Mouse (Mus musculus) lung, embryonic 16.5 days (tissue): ENCODE results near the gene Tph2. TPM values are rescaled to one million over a fixed set of nuclear protein-coding genes. Genes with fewer than 3 reads are reported as not detected.

Experiments
- ATAC-seq: fragments of 200-750 bp; cut with Nextera tagmentation; 2 replicates; pipeline ENCODE4 v1.8.0; 2017; ENCODE audit warnings: low read depth, mild to moderate bottlenecking, moderate library complexity
- H3K27ac ChIP-seq: fragments of 300-500 bp; sonication (generic); 2 replicates; pipeline ENCODE4 v1.5.1; 2014; ENCODE audit warnings: mild to moderate bottlenecking, control low read depth, low read length
- H3K27me3 ChIP-seq: fragments of 300-500 bp; sonication (generic); 2 replicates; pipeline ENCODE4 v1.6.1; 2014; ENCODE audit warnings: low read depth, low read length, mixed read lengths; ENCODE audit not compliant: control insufficient read depth, insufficient read depth
- H3K36me3 ChIP-seq: fragments of 300-500 bp; sonication (generic); 2 replicates; pipeline ENCODE4 v1.6.1; 2014; ENCODE audit warnings: low read length; ENCODE audit not compliant: control insufficient read depth, insufficient read depth
- H3K4me1 ChIP-seq: fragments of 300-500 bp; sonication (generic); replicated peaks from 2 replicates; pipeline ENCODE4 v1.6.1; 2014; ENCODE audit warnings: low read length, mixed read lengths; ENCODE audit not compliant: control insufficient read depth, insufficient read depth
- H3K4me2 ChIP-seq: fragments of 300-500 bp; sonication (generic); 2 replicates; pipeline ENCODE4 v1.6.1; 2014; ENCODE audit warnings: low read depth, low read length, control low read depth
- H3K4me3 ChIP-seq: fragments of 300-500 bp; sonication (generic); 2 replicates; pipeline ENCODE4 v1.5.1; 2014; ENCODE audit warnings: mild to moderate bottlenecking, low read length, control low read depth
- H3K9ac ChIP-seq: fragments of 300-500 bp; sonication (generic); 2 replicates; pipeline ENCODE4 v1.6.1; 2014; ENCODE audit warnings: low read length, control low read depth
- H3K9me3 ChIP-seq: fragments of 300-500 bp; sonication (generic); 2 replicates; pipeline ENCODE4 v1.6.1; 2016; ENCODE audit warnings: low read length; ENCODE audit not compliant: control insufficient read depth
- WGBS: fragments of 180-500 bp; shearing (Covaris S2); extraction: QIAGEN DNeasy Blood & Tissue Kit; methylation state at CpG from one replicate; pipeline ENCODE4 v1.1.7; 2014; 5-methylcytosine and 5-hydroxymethylcytosine counted together
- polyA plus RNA-seq: library from polyadenylated mRNA; unstranded; fragments of >200 nt; fragmentation: Nextera tagmentation; extraction: Ambion mirVana; gene quantifications from 2 replicates; pipeline ENCODE4 v1.2.1, GENCODE M21; 2015

The Tph2 gene
- polyA plus RNA-seq, 1 experiment from 2014 or later: not detected

GRCm38 (mm10) chr10:115051602-115052001 lies 133.2 kb downstream of the Tph2 start:
- no peak for ATAC-seq
- H3K4me2 ChIP-seq: no peak overlapping the region
- no peaks in the 10 kb centered on the region for H3K9me3 ChIP-seq
- no peaks in the 10 kb centered on the region for H3K27me3 ChIP-seq
- H3K36me3 ChIP-seq: no peaks in the 10 kb centered on the region
- no peaks in the 10 kb centered on the region for H3K4me1 ChIP-seq
- no peak overlapping the region for H3K27ac ChIP-seq
- WGBS: 52% methylated on average over 4 of the region's 4 CpGs
- H3K9ac ChIP-seq: no peak overlapping the region
- no peak overlapping the region for H3K4me3 ChIP-seq

- ATAC-seq: no peak
- Histone ChIP-seq H3K27ac (no peak overlapping the region), H3K4me3 (no peak overlapping the region), H3K4me1 (no peaks in the 10 kb centered on the region), H3K36me3 (no peaks in the 10 kb centered on the region), H3K4me2 (no peak overlapping the region), H3K27me3 (no peaks in the 10 kb centered on the region), H3K9ac (no peak overlapping the region), H3K9me3 (no peaks in the 10 kb centered on the region)
- WGBS: 87% methylated on average over 12 of the region's 12 CpGs
These were observed 134.1 kb downstream of the Tph2 start for GRCm38 (mm10) chr10:115050674-115051073.

GRCm38 (mm10) chr10:115050178-115050577 lies 134.6 kb downstream of the Tph2 start:
- Histone ChIP-seq H3K4me3 (no peak overlapping the region), H3K27ac (no peak overlapping the region), H3K36me3 (no peaks in the 10 kb centered on the region), H3K9me3 (no peaks in the 10 kb centered on the region), H3K9ac (no peak overlapping the region), H3K27me3 (no peaks in the 10 kb centered on the region), H3K4me2 (no peak overlapping the region), H3K4me1 (no peaks in the 10 kb centered on the region)
- 66% methylated on average over 8 of the region's 8 CpGs for WGBS
- no peak for ATAC-seq

GRCm38 (mm10) chr10:115048565-115048964 lies 136.3 kb downstream of the Tph2 start:
- 91% methylated on average over 2 of the region's 2 CpGs for WGBS
- H3K9me3 ChIP-seq: no peaks in the 10 kb centered on the region

GRCm38 (mm10) chr10:115035748-115036147 lies 149.1 kb downstream of the Tph2 start:
- no peak for ATAC-seq
- Histone ChIP-seq H3K9me3 (no peaks in the 10 kb centered on the region), H3K9ac (no peak overlapping the region), H3K36me3 (no peaks in the 10 kb centered on the region), H3K4me2 (no peak overlapping the region), H3K4me3 (no peak overlapping the region), H3K4me1 (no peaks in the 10 kb centered on the region), H3K27ac (no peak overlapping the region), H3K27me3 (no peaks in the 10 kb centered on the region)
- WGBS: 81% methylated on average over 9 of the region's 9 CpGs

More at GRCm38 (mm10) chr10:115048565-115048964, 136.3 kb downstream of the Tph2 start:
- Histone ChIP-seq H3K4me2 (no peak overlapping the region), H3K36me3 (no peaks in the 10 kb centered on the region), H3K27ac (no peak overlapping the region), H3K4me3 (no peak overlapping the region), H3K9ac (no peak overlapping the region), H3K4me1 (no peaks in the 10 kb centered on the region), H3K27me3 (no peaks in the 10 kb centered on the region)
- ATAC-seq: no peak

Other genes starting within 250 kb of the Tph2 start
- gene Tbc1d15, start 66.4 kb upstream of the Tph2 start, polyA plus RNA-seq: 56.2 and 61.9 TPM in 2 replicates
- 3.8 and 4.0 TPM in 2 replicates for gene Rab21, start 130.6 kb upstream of the Tph2 start, polyA plus RNA-seq
- 28.9 and 30.7 TPM in 2 replicates for gene Tmem19, start 177.5 kb upstream of the Tph2 start, polyA plus RNA-seq
- gene Thap2, start 199.4 kb upstream of the Tph2 start, polyA plus RNA-seq: 18.6 and 21.7 TPM in 2 replicates
- 18.1 and 18.9 TPM in 2 replicates for gene Zfc3h1, start 199.9 kb upstream of the Tph2 start, polyA plus RNA-seq